In the genomic region with DNA sequence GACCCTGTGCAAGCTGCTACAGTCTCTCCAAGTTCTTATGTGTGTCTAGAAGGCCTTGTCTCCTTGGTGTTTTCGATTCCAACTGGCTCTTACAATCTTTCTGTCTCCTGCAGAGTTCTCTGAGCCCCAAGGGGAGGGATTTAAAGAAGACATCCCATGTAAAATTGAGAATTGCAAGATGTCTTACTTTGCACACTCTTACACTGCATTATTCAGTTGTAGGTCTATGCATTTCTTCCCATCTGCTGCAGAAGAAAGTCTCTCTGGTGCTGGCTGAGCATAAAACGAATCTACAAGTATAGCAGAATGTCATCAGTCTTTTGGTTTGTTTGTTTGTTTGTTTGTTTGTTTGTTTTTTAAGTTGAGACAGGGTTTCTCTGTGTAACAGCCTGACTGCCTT, we compare ENCODE assay signal across 51 mouse cellular contexts. TPM values are rescaled to one million over a fixed set of nuclear protein-coding genes. Genes with fewer than 3 reads are reported as not detected.
"Had no signal": no experiment of that assay in that cellular context is flagged by ENCODE, and none has a peak within 500 bp of the region (broad histone marks: within the 10 kb centered on the region; RNA-seq: fewer than 3 reads in every experiment).

No protein-coding gene starts in this region.

- H3K4me1 ChIP-seq: heart, embryonic 12.5 days; heart, embryonic 13.5 days; heart, embryonic 15.5 days; hindbrain, embryonic 10.5 days; hindbrain, embryonic 12.5 days; hindbrain, embryonic 13.5 days; hindbrain, embryonic 15.5 days; intestine, embryonic 15.5 days; kidney, embryonic 15.5 days had no signal

- ATAC-seq: hindbrain, embryonic 16.5 days; hindbrain, postnatal 0 days; inflammation-experienced regulatory T-cells, adult 6 months; intestine, embryonic 15.5 days; intestine, embryonic 16.5 days; intestine, postnatal 0 days had no signal

- H3K9ac ChIP-seq: heart, embryonic 12.5 days; heart, embryonic 13.5 days; heart, embryonic 15.5 days; hindbrain, embryonic 12.5 days; hindbrain, embryonic 13.5 days; hindbrain, embryonic 14.5 days; hindbrain, embryonic 15.5 days; intestine, embryonic 15.5 days; kidney, embryonic 15.5 days had no signal

- H3K27ac ChIP-seq: heart, embryonic 13.5 days; heart, embryonic 15.5 days; hindbrain, embryonic 10.5 days; hindbrain, embryonic 12.5 days; hindbrain, embryonic 13.5 days; hindbrain, embryonic 14.5 days; hindbrain, embryonic 15.5 days; hindbrain, postnatal 0 days; intestine, embryonic 15.5 days; kidney, embryonic 15.5 days; kidney, postnatal 0 days; layer of hippocampus, adult 2 months; left cerebral cortex, adult 2 months had no signal

- H3K27me3 ChIP-seq: heart, embryonic 12.5 days; heart, embryonic 13.5 days; heart, embryonic 15.5 days; hindbrain, embryonic 12.5 days; hindbrain, embryonic 13.5 days; hindbrain, embryonic 15.5 days; intestine, embryonic 15.5 days; kidney, embryonic 15.5 days had no signal

- H3K4me3 ChIP-seq: heart, embryonic 12.5 days; heart, embryonic 13.5 days; heart, embryonic 15.5 days; hindbrain, embryonic 10.5 days; hindbrain, embryonic 12.5 days; hindbrain, embryonic 13.5 days; hindbrain, embryonic 15.5 days; intestine, embryonic 15.5 days; kidney, embryonic 15.5 days; layer of hippocampus, adult 2 months; left cerebral cortex, adult 2 months had no signal

- H3K9me3 ChIP-seq: heart, embryonic 12.5 days; heart, embryonic 13.5 days; heart, embryonic 15.5 days; hindbrain, embryonic 12.5 days; hindbrain, embryonic 13.5 days; hindbrain, embryonic 15.5 days; intestine, embryonic 15.5 days; kidney, embryonic 15.5 days had no signal

- H3K36me3 ChIP-seq: heart, embryonic 12.5 days; heart, embryonic 13.5 days; heart, embryonic 15.5 days; hindbrain, embryonic 10.5 days; hindbrain, embryonic 12.5 days; hindbrain, embryonic 13.5 days; hindbrain, embryonic 15.5 days; intestine, embryonic 15.5 days; kidney, embryonic 15.5 days had no signal

- H3K4me2 ChIP-seq: heart, embryonic 11.5 days; heart, embryonic 12.5 days; heart, embryonic 13.5 days; heart, embryonic 15.5 days; hindbrain, embryonic 12.5 days; hindbrain, embryonic 13.5 days; hindbrain, embryonic 14.5 days; hindbrain, embryonic 15.5 days; intestine, embryonic 15.5 days; kidney, embryonic 15.5 days had no signal

- DNase-seq: heart, postnatal 10 days; heart, postnatal 14 days; heart, postnatal 36 days; heart, postnatal 4 days; kidney, adult 11 months; kidney, adult 18-20 months; kidney, adult 2 months; kidney, adult 8-10 months; kidney, adult 9 months; kidney, postnatal 10 days; kidney, postnatal 14 days; kidney, postnatal 25 days; kidney, postnatal 36 days; kidney, postnatal 4 days; layer of hippocampus, adult 9-11 months; layer of hippocampus, postnatal 36 days had no signal

RNA-seq across cellular contexts. Expression of a gene that starts 26.4 kb away (rescaled TPM):
- total RNA-seq: heart, postnatal 10 days; heart, postnatal 14 days; heart, postnatal 25 days; heart, postnatal 36 days; heart, postnatal 4 days; hematopoietic stem cell, adult 5-6 weeks; hindbrain, postnatal 0 days; layer of hippocampus, adult 18-20 months; layer of hippocampus, adult 2 months; layer of hippocampus, adult 8-10 months; layer of hippocampus, postnatal 10 days; layer of hippocampus, postnatal 14 days; layer of hippocampus, postnatal 25 days; layer of hippocampus, postnatal 36 days; left cerebral cortex, adult 18-20 months; left cerebral cortex, adult 2 months; left cerebral cortex, adult 8-10 months had no signal
- polyA plus RNA-seq: heart, embryonic 11.5 days; heart, embryonic 12.5 days; heart, embryonic 13.5 days; heart, embryonic 14.5 days; heart, embryonic 15.5 days; heart, embryonic 16.5 days; heart, postnatal 0 days; hindbrain, embryonic 10.5 days; hindbrain, embryonic 11.5 days; hindbrain, embryonic 12.5 days; hindbrain, embryonic 13.5 days; hindbrain, embryonic 14.5 days; hindbrain, embryonic 15.5 days; hindbrain, embryonic 16.5 days; hindbrain, postnatal 0 days; inflammation-experienced regulatory T-cells, adult 6 months; intestine, embryonic 14.5 days; kidney, adult 2 months; kidney, embryonic 14.5 days; kidney, embryonic 15.5 days; large intestine, adult 2 months had no signal
